ENCODE assay signal across 8 mouse cellular contexts in the genomic region with DNA sequence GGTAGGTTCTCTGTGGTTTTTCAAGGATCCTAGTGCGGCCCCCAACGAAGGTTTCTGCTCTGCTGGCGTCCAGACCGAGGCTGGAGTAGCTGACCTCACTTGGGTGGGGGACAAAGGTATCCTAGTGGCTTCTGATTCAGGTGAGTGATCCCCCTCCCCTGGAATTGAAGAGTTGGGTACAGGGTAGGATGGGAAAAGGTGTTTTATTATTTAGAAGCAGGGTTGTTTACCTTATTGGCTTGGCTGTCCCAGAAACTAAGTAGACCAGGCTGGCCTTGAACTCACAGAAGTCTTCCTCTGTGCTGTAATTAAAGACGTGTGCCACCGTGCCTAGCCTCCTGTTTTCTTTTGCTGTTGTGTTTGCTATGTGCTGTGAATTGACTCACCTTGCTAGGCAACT. TPM values are rescaled to one million over a fixed set of nuclear protein-coding genes. Genes with fewer than 3 reads are reported as not detected.
DNase-seq lines count a peak whose midpoint lies in the region; ATAC-seq and TF ChIP-seq lines count a peak whose summit lies in the region.

A gene (minus strand): TSS at position 101 of the 400 bp plus-strand sequence.

- peaks cover 7% of the 10 kb centered on the region; the same call in 1 of the 2 replicates for H3K4me1 ChIP-seq in lung, embryonic 14.5 days (ENCODE audit: insufficient read depth)
- H3K4me1 ChIP-seq in embryonic facial prominence, embryonic 11.5 days (ENCODE audit: control insufficient read depth, insufficient read depth, low read length): no peaks in the 10 kb centered on the region
- peaks cover 21% of the 10 kb centered on the region for H3K4me1 ChIP-seq in heart, embryonic 12.5 days (replicated peaks)

- DNase-seq in lung, embryonic 14.5 days: no peak
- no peak for DNase-seq in lung, postnatal 36 days
- no peak for DNase-seq in embryonic facial prominence, embryonic 11.5 days (ENCODE audit: low spot score)
- DNase-seq in left cerebral cortex, postnatal 10 days (ENCODE audit: extremely low spot score in 1 of 2, low spot score in 2 of 2): no peak
- DNase-seq in embryo, embryonic 9.5 days (ENCODE audit: extremely low spot score): no peak
- DNase-seq in frontal cortex, postnatal 14 days (ENCODE audit: low spot score in 2 of 2): no peak

- peak within 1 kb of the TSS; percentile 80 for H3K27ac ChIP-seq in lung, embryonic 14.5 days (ENCODE audit: low read depth)
- peak within 1 kb of the TSS; percentile 6; the same call in 1 of the 2 replicates for H3K27ac ChIP-seq in embryonic facial prominence, embryonic 11.5 days (replicated peaks; ENCODE audit: low read depth, low read length)
- H3K27ac ChIP-seq in heart, embryonic 12.5 days (ENCODE audit: poor library complexity, severe bottlenecking): peak within 1 kb of the TSS; percentile 94

- no peaks in the 10 kb centered on the region for H3K27me3 ChIP-seq in lung, embryonic 14.5 days (ENCODE audit: insufficient read depth, low read length)
- no peaks in the 10 kb centered on the region for H3K27me3 ChIP-seq in embryonic facial prominence, embryonic 11.5 days (ENCODE audit: control insufficient read depth, insufficient read depth, low read length)
- H3K27me3 ChIP-seq in heart, embryonic 12.5 days (replicated peaks): no peaks in the 10 kb centered on the region

- H3K4me2 ChIP-seq in lung, embryonic 14.5 days: peak within 1 kb of the TSS; percentile 91
- peak within 1 kb of the TSS; percentile 65 for H3K4me2 ChIP-seq in embryonic facial prominence, embryonic 11.5 days (ENCODE audit: low read depth, low read length)
- peak within 1 kb of the TSS; percentile 89 for H3K4me2 ChIP-seq in heart, embryonic 12.5 days

- ATAC-seq in lung, embryonic 14.5 days (ENCODE audit: insufficient read depth): no peak
- peak; percentile 16; the same call in 1 of the 2 replicates for ATAC-seq in embryonic facial prominence, embryonic 11.5 days (replicated peaks; ENCODE audit: insufficient number of reproducible peaks, low FRiP score, low TSS enrichment, low read depth)
- ATAC-seq in heart, embryonic 12.5 days (ENCODE audit: insufficient number of reproducible peaks, low FRiP score): no peak
- no peak for ATAC-seq in monocyte, adult 5-6 weeks (replicated peaks; ENCODE audit: insufficient number of reproducible peaks, low FRiP score, low TSS enrichment, poor library complexity, severe bottlenecking)

- no peak for TF ChIP-seq CTCF in lung, embryonic 14.5 days (IDR thresholded peaks at IDR 0.05; ENCODE audit: low read depth)

- no peaks in the 10 kb centered on the region for H3K9me3 ChIP-seq in lung, embryonic 14.5 days (ENCODE audit: low read depth, low read length)
- no peaks in the 10 kb centered on the region for H3K9me3 ChIP-seq in embryonic facial prominence, embryonic 11.5 days (replicated peaks; ENCODE audit: control insufficient read depth, low read length)
- H3K9me3 ChIP-seq in heart, embryonic 12.5 days (replicated peaks): no peaks in the 10 kb centered on the region

- H3K4me3 ChIP-seq in lung, embryonic 14.5 days (ENCODE audit: low read depth, low read length): peak within 1 kb of the TSS; percentile 84
- peak within 1 kb of the TSS; percentile 82 for H3K4me3 ChIP-seq in embryonic facial prominence, embryonic 11.5 days (ENCODE audit: low read depth, low read length)
- peak within 1 kb of the TSS; percentile 78 for H3K4me3 ChIP-seq in heart, embryonic 12.5 days

- H3K9ac ChIP-seq in lung, embryonic 14.5 days: peak within 1 kb of the TSS; percentile 96
- peak within 1 kb of the TSS; percentile 81 for H3K9ac ChIP-seq in embryonic facial prominence, embryonic 11.5 days (replicated peaks; ENCODE audit: low read length)
- peak within 1 kb of the TSS; percentile 98 for H3K9ac ChIP-seq in heart, embryonic 12.5 days

- intact Hi-C loops in left cerebral cortex, postnatal 10 days (cut with DNase I): loop anchor here (5.0 kb wide), 1 partner anchor 273 kb away; a partner anchor contains a TSS

- WGBS in lung, embryonic 14.5 days: 3% methylated on average over 6 of the region's 6 CpGs
- 5% methylated on average over 6 of the region's 6 CpGs for WGBS in embryonic facial prominence, embryonic 11.5 days
- WGBS in heart, embryonic 12.5 days: 7% methylated on average over 6 of the region's 6 CpGs

- H3K36me3 ChIP-seq in lung, embryonic 14.5 days (ENCODE audit: insufficient read depth): peaks cover 48% of the 10 kb centered on the region
- H3K36me3 ChIP-seq in embryonic facial prominence, embryonic 11.5 days (replicated peaks; ENCODE audit: control insufficient read depth, insufficient read depth, low read depth, low read length): 0 out of 2 replicates have a peak, but pooled peaks cover 3% of the 10 kb centered on the region
- peaks cover 47% of the 10 kb centered on the region for H3K36me3 ChIP-seq in heart, embryonic 12.5 days

RNA-seq across cellular contexts. Expression of the gene that starts here (rescaled TPM):
- polyA plus RNA-seq in lung, embryonic 14.5 days (2014; fragmentation: Nextera tagmentation; extraction: Ambion mirVana): 449 and 462 TPM in 2 replicates
- 561 and 575 TPM in 2 replicates for polyA plus RNA-seq in embryonic facial prominence, embryonic 11.5 days (2014; fragmentation: Nextera tagmentation; extraction: Ambion mirVana)
- 745 and 746 TPM in 2 replicates for polyA plus RNA-seq in heart, embryonic 12.5 days (2016; fragmentation: Nextera tagmentation; extraction: Ambion mirVana)
- total RNA-seq in left cerebral cortex, postnatal 10 days (2021): 100 to 1,000 TPM; 298 to 310 TPM
- total RNA-seq in monocyte, adult 5-6 weeks (2017): 316 to 456 TPM (median 356 TPM) in 3 replicates

Comparison
In these comparisons a context has a peak if more than half of its experiments do, and no peak if none do; other contexts are left out.
1. H3K27ac ChIP-seq: peak in every context shown above with its lines; median percentile 94 in heart, embryonic 12.5 days; 80 in lung, embryonic 14.5 days; 6 in embryonic facial prominence, embryonic 11.5 days.